Comparison of ENCODE assay signal across 8 mouse cellular contexts in genomic region chr4:62360088-62360804, GRCm38 (mm10). TPM values are rescaled to one million over a fixed set of nuclear protein-coding genes. Genes with fewer than 3 reads are reported as not detected.
A peak's percentile ranks its signal among the peaks of the same experiment; 100 is the strongest.
DNase-seq lines count a peak whose midpoint lies in the region; ATAC-seq lines count a peak whose summit lies in the region.

Gene Fkbp15 (minus strand): TSS chr4:62360548.
Gene Slc31a1 (plus strand): TSS chr4:62360727.

- peak; percentile 100 for ATAC-seq in hindbrain, embryonic 16.5 days

- peaks cover 86% of the 10 kb centered on the region for H3K79me2 ChIP-seq in macrophage (ENCODE audit: inconsistent target)

- H3K27ac ChIP-seq in hindbrain, embryonic 16.5 days (ENCODE audit: low read depth, low read length), result peak within 1 kb of the TSS; percentile 79
- H3K27ac ChIP-seq in macrophage, result peak within 1 kb of the TSS; percentile 94

- WGBS in hindbrain, embryonic 16.5 days, result under 1% methylated on average over 50 of the region's 51 CpGs
- under 1% methylated on average over 40 of the region's 51 CpGs for WGBS in macrophage (ENCODE audit: missing documents)

- DNase-seq in WW6 (ENCODE audit: low read depth, low spot score), result peak; percentile 97
- DNase-seq in cerebellum, postnatal 4 days (ENCODE audit: low spot score in 2 of 2), result peak; percentile 87 to 95
- DNase-seq in gastrocnemius, adult 18-20 months (ENCODE audit: low spot score), result peak; percentile 97
- DNase-seq in left cerebral cortex, adult 18-20 months (ENCODE audit: low spot score in 2 of 2), result peak; percentile 96 to 97
- peak; percentile 98 for DNase-seq in right cerebral cortex, adult 18-20 months
- DNase-seq in urinary bladder, postnatal 10 days (ENCODE audit: low spot score), result peak; percentile 84

- peak within 1 kb of the TSS; percentile 73 for H3K4me3 ChIP-seq in hindbrain, embryonic 16.5 days (ENCODE audit: low read length)
- H3K4me3 ChIP-seq in macrophage (ENCODE audit: inconsistent target), result peak within 1 kb of the TSS; percentile 94

- H3K4me1 ChIP-seq in hindbrain, embryonic 16.5 days (ENCODE audit: control insufficient read depth, insufficient read depth, low read depth, low read length), result peaks cover 18% of the 10 kb centered on the region

- H3K4me2 ChIP-seq in hindbrain, embryonic 16.5 days (ENCODE audit: low read length), result peak within 1 kb of the TSS; percentile 81

- no peaks in the 10 kb centered on the region for H3K36me3 ChIP-seq in hindbrain, embryonic 16.5 days (ENCODE audit: control insufficient read depth, insufficient read depth, low read length)
- no peaks in the 10 kb centered on the region for H3K36me3 ChIP-seq in macrophage (ENCODE audit: inconsistent target)

- H3K9ac ChIP-seq in hindbrain, embryonic 16.5 days (ENCODE audit: low read depth, low read length), result peak within 1 kb of the TSS; percentile 72

- H3K9me3 ChIP-seq in hindbrain, embryonic 16.5 days (ENCODE audit: control insufficient read depth, low read length), result no peaks in the 10 kb centered on the region

- no peaks in the 10 kb centered on the region for H3K27me3 ChIP-seq in hindbrain, embryonic 16.5 days (replicated peaks; ENCODE audit: control insufficient read depth, insufficient read depth, low read length)

RNA-seq across cellular contexts. Expression of gene Fkbp15, which starts in this region (rescaled TPM):
- total RNA-seq in gastrocnemius, adult 18-20 months (2021), result 10 to 100 TPM; 11.5 to 11.6 TPM
- 22.9 and 24.6 TPM in 2 replicates for polyA plus RNA-seq in hindbrain, embryonic 16.5 days (2015; fragmentation: Nextera tagmentation; extraction: Ambion mirVana)
- total RNA-seq in left cerebral cortex, adult 18-20 months (2021), result 10 to 100 TPM; 32.8 to 33.2 TPM
- total RNA-seq in macrophage (2018; cell fraction: chromatin; rRNA removed), result 100 to 1,000 TPM; 169 to 626 (median 517) TPM
- 100 to 1,000 TPM; 103 to 194 (median 146) TPM for total RNA-seq in macrophage (2018; cell fraction: cytosol; rRNA removed)
- 100 to 1,000 TPM; 122 to 388 (median 268) TPM for total RNA-seq in macrophage (2018; cell fraction: nucleus; rRNA removed)
- 137 to 171 TPM (median 154 TPM) in 3 replicates for polyA plus RNA-seq in macrophage (2018)

RNA-seq across cellular contexts. Expression of gene Slc31a1, which starts in this region (rescaled TPM):
- 1 to 10 TPM; 8.5 to 9.7 TPM for total RNA-seq in gastrocnemius, adult 18-20 months (2021)
- 50.0 and 51.1 TPM in 2 replicates for polyA plus RNA-seq in hindbrain, embryonic 16.5 days (2015; fragmentation: Nextera tagmentation; extraction: Ambion mirVana)
- total RNA-seq in left cerebral cortex, adult 18-20 months (2021), result 10 to 100 TPM; 10.7 to 11.3 TPM
- total RNA-seq in macrophage (2018; cell fraction: chromatin; rRNA removed), result 10 to 100 TPM in 25 of 26 experiments, 1 to 10 TPM in 1; 9.1 to 64.5 (median 30.9) TPM
- 100 to 1,000 TPM in 13 of 26 experiments, 10 to 100 TPM in 13; 80.7 to 117 (median 99.3) TPM for total RNA-seq in macrophage (2018; cell fraction: cytosol; rRNA removed)
- 100 to 1,000 TPM in 10 of 26 experiments, 10 to 100 TPM in 16; 37.3 to 132 (median 94.5) TPM for total RNA-seq in macrophage (2018; cell fraction: nucleus; rRNA removed)
- 73.8 to 99.5 TPM (median 84.1 TPM) in 3 replicates for polyA plus RNA-seq in macrophage (2018)

Comparison
In these comparisons a context has a peak if more than half of its experiments do, and no peak if none do; other contexts are left out.
1. Peak in every context shown above with its lines: DNase-seq, ATAC-seq, H3K4me3 ChIP-seq and H3K27ac ChIP-seq.